In genomic region chr1:166214181-166214580, GRCm38 (mm10) we compare ENCODE assay signal across 17 mouse cellular contexts. TPM values are rescaled to one million over a fixed set of nuclear protein-coding genes. Genes with fewer than 3 reads are reported as not detected.
A peak's percentile ranks its signal among the peaks of the same experiment; 100 is the strongest.
DNase-seq lines count a peak whose midpoint lies in the region; ATAC-seq and TF ChIP-seq lines count a peak whose summit lies in the region.
"Had no signal": no experiment of that assay in that cellular context is flagged by ENCODE, and none has a peak within 500 bp of the region (broad histone marks: within the 10 kb centered on the region; RNA-seq: fewer than 3 reads in every experiment).

No protein-coding gene starts in this region.

- ATAC-seq in hindbrain, postnatal 0 days: no peak
- ATAC-seq in hindbrain, embryonic 11.5 days (ENCODE audit: low FRiP score): no peak
- no peak for ATAC-seq in lung, embryonic 14.5 days (ENCODE audit: insufficient read depth)
- no peak for ATAC-seq in Patski

- H3K4me3 ChIP-seq in hindbrain, postnatal 0 days (ENCODE audit: low read length): no peak overlapping the region
- H3K4me3 ChIP-seq in hindbrain, embryonic 11.5 days (ENCODE audit: low read depth, low read length): no peak overlapping the region
- H3K4me3 ChIP-seq in lung, embryonic 14.5 days (ENCODE audit: low read depth, low read length): no peak overlapping the region
- H3K4me3 ChIP-seq: embryonic facial prominence, embryonic 13.5 days; hindbrain, embryonic 12.5 days; myocyte had no signal

- no peaks in the 10 kb centered on the region for H3K27me3 ChIP-seq in hindbrain, postnatal 0 days (ENCODE audit: insufficient read depth, low read length)
- H3K27me3 ChIP-seq in hindbrain, embryonic 11.5 days (ENCODE audit: control insufficient read depth, insufficient read depth, low read length): no peaks in the 10 kb centered on the region
- no peaks in the 10 kb centered on the region for H3K27me3 ChIP-seq in lung, embryonic 14.5 days (ENCODE audit: insufficient read depth, low read length)
- peaks cover 19% of the 10 kb centered on the region for H3K27me3 ChIP-seq in Patski
- H3K27me3 ChIP-seq: embryonic facial prominence, embryonic 13.5 days; hindbrain, embryonic 12.5 days had no signal

- no peaks in the 10 kb centered on the region for H3K9me3 ChIP-seq in hindbrain, postnatal 0 days (ENCODE audit: low read length)
- H3K9me3 ChIP-seq in hindbrain, embryonic 11.5 days (ENCODE audit: control insufficient read depth, low read length): no peaks in the 10 kb centered on the region
- no peaks in the 10 kb centered on the region for H3K9me3 ChIP-seq in lung, embryonic 14.5 days (ENCODE audit: low read depth, low read length)
- H3K9me3 ChIP-seq: embryonic facial prominence, embryonic 13.5 days; G1E; hindbrain, embryonic 12.5 days had no signal

- in situ Hi-C loops in Patski (cut with MboI; ENCODE audit: low pct_unique_long_range_greater_than_20kb): loop anchor here (10.0 kb wide), 1 partner anchor 49 kb away; no protein-coding TSS in a partner anchor

- peak; percentile 20 for DNase-seq in hindbrain, postnatal 0 days (ENCODE audit: low spot score)
- no peak for DNase-seq in hindbrain, embryonic 11.5 days (ENCODE audit: low spot score)
- peak; percentile 40 for DNase-seq in lung, embryonic 14.5 days
- no peak for DNase-seq in lung, postnatal 4 days
- no peak for DNase-seq in Patski (ENCODE audit: low read depth, low spot score)
- peak; percentile 53 for DNase-seq in retina, postnatal 1 day
- DNase-seq in right cerebral cortex, postnatal 14 days: no peak
- DNase-seq in gastrocnemius, adult 18-20 months (ENCODE audit: low spot score): no peak
- DNase-seq: adrenal gland, adult 2 months; cerebellum, adult 11-12 months; kidney, postnatal 25 days had no signal

- 83% methylated on average over 4 of the region's 4 CpGs for WGBS in hindbrain, postnatal 0 days
- 85% methylated on average over 4 of the region's 4 CpGs for WGBS in hindbrain, embryonic 11.5 days
- 82% methylated on average over 4 of the region's 4 CpGs for WGBS in lung, embryonic 14.5 days

- H3K4me1 ChIP-seq in hindbrain, postnatal 0 days (ENCODE audit: insufficient read depth, low read length): no peaks in the 10 kb centered on the region
- no peaks in the 10 kb centered on the region for H3K4me1 ChIP-seq in hindbrain, embryonic 11.5 days (replicated peaks; ENCODE audit: control insufficient read depth, insufficient read depth, low read length)
- H3K4me1 ChIP-seq in lung, embryonic 14.5 days (ENCODE audit: insufficient read depth): no peaks in the 10 kb centered on the region
- H3K4me1 ChIP-seq: embryonic facial prominence, embryonic 13.5 days; hindbrain, embryonic 12.5 days had no signal

- no peak overlapping the region for H3K4me2 ChIP-seq in hindbrain, postnatal 0 days (ENCODE audit: low read depth, low read length)
- H3K4me2 ChIP-seq in hindbrain, embryonic 11.5 days (replicated peaks; ENCODE audit: low read depth, low read length): no peak overlapping the region
- H3K4me2 ChIP-seq in lung, embryonic 14.5 days: no peak overlapping the region
- H3K4me2 ChIP-seq: embryonic facial prominence, embryonic 13.5 days; heart, embryonic 11.5 days; hindbrain, embryonic 12.5 days had no signal

- TF ChIP-seq CTCF in hindbrain, postnatal 0 days (IDR thresholded peaks at IDR 0.05; ENCODE audit: low read depth): peak; percentile 55
- peak; percentile 41 for TF ChIP-seq CTCF in lung, embryonic 14.5 days (IDR thresholded peaks at IDR 0.05; ENCODE audit: low read depth)
- peak; percentile 24 for TF ChIP-seq CTCF in Patski (IDR thresholded peaks at IDR 0.05)

- POLR2A ChIA-PET in Patski (lab: Charles Lee): no interaction called here

- H3K27ac ChIP-seq in hindbrain, postnatal 0 days: no peak overlapping the region
- no peak overlapping the region for H3K27ac ChIP-seq in hindbrain, embryonic 11.5 days (ENCODE audit: low read depth, low read length)
- no peak overlapping the region for H3K27ac ChIP-seq in lung, embryonic 14.5 days (ENCODE audit: low read depth)
- H3K27ac ChIP-seq: embryonic facial prominence, embryonic 13.5 days; hindbrain, embryonic 12.5 days had no signal

- no peak overlapping the region for H3K9ac ChIP-seq in hindbrain, postnatal 0 days (replicated peaks; ENCODE audit: low read length)
- no peak overlapping the region for H3K9ac ChIP-seq in hindbrain, embryonic 11.5 days (ENCODE audit: low read depth, low read length)
- H3K9ac ChIP-seq in lung, embryonic 14.5 days: no peak overlapping the region
- H3K9ac ChIP-seq: embryonic facial prominence, embryonic 13.5 days; hindbrain, embryonic 12.5 days had no signal

- H3K36me3 ChIP-seq in hindbrain, postnatal 0 days (ENCODE audit: insufficient read depth, low read length): no peaks in the 10 kb centered on the region
- no peaks in the 10 kb centered on the region for H3K36me3 ChIP-seq in hindbrain, embryonic 11.5 days (ENCODE audit: control insufficient read depth, insufficient read depth, low read length)
- H3K36me3 ChIP-seq in lung, embryonic 14.5 days (ENCODE audit: insufficient read depth): no peaks in the 10 kb centered on the region
- H3K36me3 ChIP-seq: embryonic facial prominence, embryonic 13.5 days; G1E; hindbrain, embryonic 12.5 days had no signal

- CTCF ChIA-PET in Patski (lab: Charles Lee): interaction anchor here (1.3 to 1.4 kb wide), 2 partner anchors 40 to 146 kb away, joined by 4 to 8 read pairs; partner anchors contain the start of gene Ildr2

RNA-seq across cellular contexts. Expression of gene Mael, which starts 24.4 kb away (rescaled TPM):
- not detected in 2 replicates for total RNA-seq in hindbrain, postnatal 0 days (2014; rRNA removed)
- polyA plus RNA-seq in hindbrain, postnatal 0 days (2015; fragmentation: Nextera tagmentation; extraction: Ambion mirVana): 0.21 and 0.26 TPM in 2 replicates
- polyA plus RNA-seq in hindbrain, embryonic 11.5 days (2014; fragmentation: Nextera tagmentation; extraction: Ambion mirVana): 0.14 TPM in 1 of 2 replicates, not detected in the other
- polyA plus RNA-seq in lung, embryonic 14.5 days (2014; fragmentation: Nextera tagmentation; extraction: Ambion mirVana): not detected in 2 replicates
- not detected for polyA plus RNA-seq in Patski (2021)
- not detected for total RNA-seq in gastrocnemius, adult 18-20 months (2021)
- total RNA-seq: adrenal gland, adult 2 months had no signal
- polyA plus RNA-seq: adrenal gland, adult 2 months; embryonic facial prominence, embryonic 13.5 days; G1E; hindbrain, embryonic 12.5 days; limb, embryonic 11.5 days; myocyte had no signal

RNA-seq across cellular contexts. Expression of gene Ildr2, which starts 39.8 kb away (rescaled TPM):
- 23.0 and 25.8 TPM in 2 replicates for total RNA-seq in hindbrain, postnatal 0 days (2014; rRNA removed)
- polyA plus RNA-seq in hindbrain, postnatal 0 days (2015; fragmentation: Nextera tagmentation; extraction: Ambion mirVana): 5.3 and 5.9 TPM in 2 replicates
- polyA plus RNA-seq in hindbrain, embryonic 11.5 days (2014; fragmentation: Nextera tagmentation; extraction: Ambion mirVana): 7.2 and 7.4 TPM in 2 replicates
- polyA plus RNA-seq in lung, embryonic 14.5 days (2014; fragmentation: Nextera tagmentation; extraction: Ambion mirVana): 1.0 and 1.3 TPM in 2 replicates
- polyA plus RNA-seq in Patski (2021): 4.2 TPM
- 1 to 10 TPM; 1.3 to 1.8 TPM for total RNA-seq in gastrocnemius, adult 18-20 months (2021)
- polyA plus RNA-seq: G1E had no signal

Comparison
In these comparisons a context has a peak if more than half of its experiments do, and no peak if none do; other contexts are left out.
1. DNase-seq: peak in hindbrain, postnatal 0 days (single experiment), lung, embryonic 14.5 days (single experiment) and retina, postnatal 1 day (single experiment); none in hindbrain, embryonic 11.5 days (single experiment), lung, postnatal 4 days (0 of 2), Patski (single experiment), right cerebral cortex, postnatal 14 days (single experiment) and gastrocnemius, adult 18-20 months (single experiment).
2. Peak in every context shown above with its lines, with median percentiles within 50 percentile points of each other: CTCF ChIP-seq.